Mouse (Mus musculus): ENCODE measurements around the gene Tmem220.
A peak's percentile ranks its signal among the peaks of the same experiment; 100 is the strongest.

Gene Tmem220

GRCm38 (mm10) chr11:67024867-67025477 is at the start of gene Tmem220:
TSS of gene Tmem220 (plus strand) at chr11:67025154.
- peak; percentile 83 for DNase-seq

GRCm38 (mm10) chr11:66975606-66976330 is 49.2 kb upstream of the Tmem220 start:
- no peak for DNase-seq

GRCm38 (mm10) chr11:66981336-66982115 is 43.4 kb upstream of the Tmem220 start:
- no peak for DNase-seq

GRCm38 (mm10) chr11:66982794-66983193 is 42.2 kb upstream of the Tmem220 start:
- peak; percentile 12 for DNase-seq

- DNase-seq, result no peak
These were observed 41.4 kb upstream of the Tmem220 start for GRCm38 (mm10) chr11:66983422-66984164.

- DNase-seq, result peak; percentile 81
These were observed 40.5 kb upstream of the Tmem220 start for GRCm38 (mm10) chr11:66984165-66985135.

- DNase-seq, result no peak
These were observed 39.7 kb upstream of the Tmem220 start for GRCm38 (mm10) chr11:66985136-66985702.

GRCm38 (mm10) chr11:66992150-66992549 is 32.8 kb upstream of the Tmem220 start:
- DNase-seq, result no peak

- no peak for DNase-seq
These were observed 31.3 kb upstream of the Tmem220 start for GRCm38 (mm10) chr11:66993674-66994073.

- DNase-seq, result no peak
These were observed 28.5 kb upstream of the Tmem220 start for GRCm38 (mm10) chr11:66996446-66996845.

- peak; percentile 27 for DNase-seq
These were observed 26.2 kb upstream of the Tmem220 start for GRCm38 (mm10) chr11:66998467-66999403.

- DNase-seq, result no peak
These were observed 24.3 kb upstream of the Tmem220 start for GRCm38 (mm10) chr11:67000671-67001070.

GRCm38 (mm10) chr11:67001717-67002116 is 23.2 kb upstream of the Tmem220 start:
- DNase-seq, result no peak

GRCm38 (mm10) chr11:67002911-67003310 is 22.0 kb upstream of the Tmem220 start:
- DNase-seq, result no peak

- no peak for DNase-seq
These were observed 17.0 kb upstream of the Tmem220 start for GRCm38 (mm10) chr11:67007961-67008360.

GRCm38 (mm10) chr11:67008528-67008927 is 16.4 kb upstream of the Tmem220 start:
- DNase-seq, result no peak

- peak; percentile 36 for DNase-seq
These were observed 14.5 kb upstream of the Tmem220 start for GRCm38 (mm10) chr11:67010430-67010829.

GRCm38 (mm10) chr11:67011635-67012034 is 13.3 kb upstream of the Tmem220 start:
- DNase-seq, result no peak

GRCm38 (mm10) chr11:67017801-67018591 is 7.0 kb upstream of the Tmem220 start:
- DNase-seq, result no peak
